Mouse (Mus musculus) embryonic fibroblast, embryonic 13.5 days (primary cell): Measurements from ENCODE around the gene Dffa.
"Not testable (repeated sequence)": the region's sequence is repeated elsewhere in the genome, so short reads cannot be mapped to it uniquely, and the experiment has no call there.

Experiments used
- CTCF ChIP-seq: IDR thresholded peaks from 2 replicates; pipeline ENCODE4 v1.5.1; 2011; ENCODE audit warnings: mild to moderate bottlenecking, control low read depth, low read length, moderate library complexity, borderline replicate concordance; ENCODE audit not compliant: insufficient read depth
- POLR2A ChIP-seq: IDR thresholded peaks from 2 replicates; pipeline ENCODE4 v1.6.1; 2011; ENCODE audit warnings: low read depth, mild to moderate bottlenecking, control low read depth, low read length, moderate library complexity

DNA sequence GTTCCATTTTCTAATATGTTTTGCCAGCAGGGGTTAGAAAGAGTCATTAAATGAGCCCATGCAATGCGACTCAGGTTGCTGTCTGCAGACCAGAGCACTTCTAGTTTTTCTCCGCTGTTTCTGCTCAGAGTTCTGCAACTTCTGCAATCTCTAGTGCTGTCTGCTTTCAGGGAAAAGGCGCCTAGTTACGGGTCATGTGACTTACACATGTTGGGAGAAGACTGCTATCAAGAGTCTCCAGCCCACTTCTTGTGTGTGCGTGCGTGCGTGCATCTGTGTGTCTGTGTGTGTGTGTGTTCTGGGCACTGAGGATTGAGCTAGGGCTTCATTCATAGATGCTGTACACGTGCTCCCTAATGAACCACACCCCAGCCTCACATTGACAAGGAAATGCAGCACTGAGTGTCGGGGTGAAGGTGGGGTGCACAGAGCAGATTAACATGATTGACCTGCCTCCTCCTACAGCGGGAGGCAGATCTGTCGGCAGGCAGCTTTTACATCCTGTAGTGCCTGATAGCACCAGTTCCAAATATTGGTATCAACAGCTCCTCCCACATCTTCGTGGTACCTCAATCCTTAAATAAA is 16.1 kb downstream of the Dffa start:
- TF ChIP-seq CTCF, POLR2A: not testable (repeated sequence)
